Mouse (Mus musculus): ENCODE measurements at regions not wholly inside any gene's neighbourhood (a gene's known extent, or its start where the extent isn't known, plus 50 kb on each side); places are given as distances from the start of the nearest gene placed in this dataset.

GRCm38 (mm10) chr2:142964340-142964739 lies 63.0 kb upstream of the Kif16b start:
- H3K4me3 ChIP-seq (ENCODE audit: low read depth, low read length) = no peak overlapping the region
- no peaks in the 10 kb centered on the region for H3K9me3 ChIP-seq (ENCODE audit: control insufficient read depth, low read length)
- no peaks in the 10 kb centered on the region for H3K27me3 ChIP-seq (ENCODE audit: control insufficient read depth, insufficient read depth, low read length)
- no peaks in the 10 kb centered on the region for H3K4me1 ChIP-seq (ENCODE audit: control insufficient read depth, insufficient read depth, low read length)
- 80% methylated on average over 2 of the region's 2 CpGs for WGBS
- no peak overlapping the region for H3K9ac ChIP-seq (ENCODE audit: low read length)
- no peak for DNase-seq (ENCODE audit: low spot score, missing footprints)
- H3K27ac ChIP-seq (ENCODE audit: low read depth, low read length) = no peak overlapping the region
- no peaks in the 10 kb centered on the region for H3K36me3 ChIP-seq (ENCODE audit: control insufficient read depth, insufficient read depth, low read length)
- H3K4me2 ChIP-seq = no peak overlapping the region
- no peak for ATAC-seq (ENCODE audit: low FRiP score)

- Histone ChIP-seq H3K9ac (ENCODE audit: low read length) (no peak overlapping the region), H3K27me3 (ENCODE audit: control insufficient read depth, insufficient read depth, low read length) (no peaks in the 10 kb centered on the region), H3K9me3 (ENCODE audit: control insufficient read depth, low read length) (no peaks in the 10 kb centered on the region), H3K4me2 (no peak overlapping the region), H3K4me1 (ENCODE audit: control insufficient read depth, insufficient read depth, low read length) (no peaks in the 10 kb centered on the region), H3K36me3 (ENCODE audit: control insufficient read depth, insufficient read depth, low read length) (no peaks in the 10 kb centered on the region), H3K4me3 (ENCODE audit: low read depth, low read length) (no peak overlapping the region), H3K27ac (ENCODE audit: low read depth, low read length) (no peak overlapping the region)
- DNase-seq (ENCODE audit: low spot score, missing footprints) (peak; percentile 90), ATAC-seq (ENCODE audit: low FRiP score) (peak; percentile 67)
- 24% methylated on average over 4 of the region's 4 CpGs for WGBS
These were observed 65.9 kb upstream of the Kif16b start for GRCm38 (mm10) chr2:142967250-142967649.

- H3K27ac ChIP-seq (ENCODE audit: low read depth, low read length) = no peak overlapping the region
- DNase-seq (ENCODE audit: low spot score, missing footprints) (no peak), ATAC-seq (ENCODE audit: low FRiP score) (peak; percentile 46; the same call in 1 of the 2 replicates)
- H3K9me3 ChIP-seq (ENCODE audit: control insufficient read depth, low read length) = no peaks in the 10 kb centered on the region
- WGBS = 60% methylated on average over 4 of the region's 4 CpGs
- H3K9ac ChIP-seq (ENCODE audit: low read length) = no peak overlapping the region
- H3K4me2 ChIP-seq = no peak overlapping the region
- H3K36me3 ChIP-seq (ENCODE audit: control insufficient read depth, insufficient read depth, low read length) = no peaks in the 10 kb centered on the region
- H3K4me1 ChIP-seq (ENCODE audit: control insufficient read depth, insufficient read depth, low read length) = peaks cover 2% of the 10 kb centered on the region; the same call in 1 of the 2 replicates
- H3K27me3 ChIP-seq (ENCODE audit: control insufficient read depth, insufficient read depth, low read length) = no peaks in the 10 kb centered on the region
- no peak overlapping the region for H3K4me3 ChIP-seq (ENCODE audit: low read depth, low read length)
These were observed 79.4 kb upstream of the Kif16b start for GRCm38 (mm10) chr2:142980771-142981170.

- no peak overlapping the region for H3K9ac ChIP-seq (ENCODE audit: low read length)
- H3K4me1 ChIP-seq (ENCODE audit: control insufficient read depth, insufficient read depth, low read length) = no peaks in the 10 kb centered on the region
- ATAC-seq (ENCODE audit: low FRiP score) (no peak), DNase-seq (ENCODE audit: low spot score, missing footprints) (no peak)
- no peak overlapping the region for H3K4me2 ChIP-seq
- WGBS = 58% methylated on average over 3 of the region's 3 CpGs
- no peaks in the 10 kb centered on the region for H3K27me3 ChIP-seq (ENCODE audit: control insufficient read depth, insufficient read depth, low read length)
- H3K36me3 ChIP-seq (ENCODE audit: control insufficient read depth, insufficient read depth, low read length) = no peaks in the 10 kb centered on the region
- H3K9me3 ChIP-seq (ENCODE audit: control insufficient read depth, low read length) = no peaks in the 10 kb centered on the region
- H3K27ac ChIP-seq (ENCODE audit: low read depth, low read length) = no peak overlapping the region
- no peak overlapping the region for H3K4me3 ChIP-seq (ENCODE audit: low read depth, low read length)
These were observed 74.1 kb upstream of the Snrpb2 start for GRCm38 (mm10) chr2:142988691-142989090.

GRCm38 (mm10) chr2:142996088-142996487 lies 66.8 kb upstream of the Snrpb2 start:
- no peaks in the 10 kb centered on the region for H3K9me3 ChIP-seq (ENCODE audit: control insufficient read depth, low read length)
- no peaks in the 10 kb centered on the region for H3K4me1 ChIP-seq (ENCODE audit: control insufficient read depth, insufficient read depth, low read length)
- no peak overlapping the region for H3K27ac ChIP-seq (ENCODE audit: low read depth, low read length)
- H3K36me3 ChIP-seq (ENCODE audit: control insufficient read depth, insufficient read depth, low read length) = no peaks in the 10 kb centered on the region
- DNase-seq (ENCODE audit: low spot score, missing footprints) = no peak
- no peaks in the 10 kb centered on the region for H3K27me3 ChIP-seq (ENCODE audit: control insufficient read depth, insufficient read depth, low read length)
- H3K4me2 ChIP-seq = no peak overlapping the region
- no peak for ATAC-seq (ENCODE audit: low FRiP score)
- H3K4me3 ChIP-seq (ENCODE audit: low read depth, low read length) = no peak overlapping the region
- no peak overlapping the region for H3K9ac ChIP-seq (ENCODE audit: low read length)

- Histone ChIP-seq H3K9ac (ENCODE audit: low read length) (no peak overlapping the region), H3K4me2 (no peak overlapping the region), H3K4me3 (ENCODE audit: low read depth, low read length) (no peak overlapping the region), H3K4me1 (ENCODE audit: control insufficient read depth, insufficient read depth, low read length) (no peaks in the 10 kb centered on the region), H3K36me3 (ENCODE audit: control insufficient read depth, insufficient read depth, low read length) (no peaks in the 10 kb centered on the region), H3K27me3 (ENCODE audit: control insufficient read depth, insufficient read depth, low read length) (no peaks in the 10 kb centered on the region), H3K27ac (ENCODE audit: low read depth, low read length) (no peak overlapping the region), H3K9me3 (ENCODE audit: control insufficient read depth, low read length) (no peaks in the 10 kb centered on the region)
- 87% methylated on average over 6 of the region's 6 CpGs for WGBS
- DNase-seq (ENCODE audit: low spot score, missing footprints) = no peak
- ATAC-seq (ENCODE audit: low FRiP score) = no peak
These were observed 60.0 kb upstream of the Snrpb2 start for GRCm38 (mm10) chr2:143002874-143003273.

- DNase-seq (ENCODE audit: low spot score, missing footprints) (no peak), ATAC-seq (ENCODE audit: low FRiP score) (no peak)
These were observed 59.5 kb upstream of the Snrpb2 start for GRCm38 (mm10) chr2:143003341-143003740.

GRCm38 (mm10) chr2:143011380-143011779 lies 51.5 kb upstream of the Snrpb2 start:
- Histone ChIP-seq H3K9me3 (ENCODE audit: control insufficient read depth, low read length) (no peaks in the 10 kb centered on the region), H3K9ac (ENCODE audit: low read length) (no peak overlapping the region), H3K4me2 (no peak overlapping the region), H3K27me3 (ENCODE audit: control insufficient read depth, insufficient read depth, low read length) (no peaks in the 10 kb centered on the region), H3K4me1 (ENCODE audit: control insufficient read depth, insufficient read depth, low read length) (no peaks in the 10 kb centered on the region), H3K4me3 (ENCODE audit: low read depth, low read length) (no peak overlapping the region), H3K36me3 (ENCODE audit: control insufficient read depth, insufficient read depth, low read length) (no peaks in the 10 kb centered on the region), H3K27ac (ENCODE audit: low read depth, low read length) (no peak overlapping the region)
- WGBS = 59% methylated on average over 8 of the region's 8 CpGs
- DNase-seq (ENCODE audit: low spot score, missing footprints) (no peak), ATAC-seq (ENCODE audit: low FRiP score) (no peak)

More at GRCm38 (mm10) chr2:143003341-143003740, 59.5 kb upstream of the Snrpb2 start:
- Histone ChIP-seq H3K9me3 (ENCODE audit: control insufficient read depth, low read length) (no peaks in the 10 kb centered on the region), H3K9ac (ENCODE audit: low read length) (no peak overlapping the region), H3K27me3 (ENCODE audit: control insufficient read depth, insufficient read depth, low read length) (no peaks in the 10 kb centered on the region), H3K4me2 (no peak overlapping the region), H3K36me3 (ENCODE audit: control insufficient read depth, insufficient read depth, low read length) (no peaks in the 10 kb centered on the region), H3K27ac (ENCODE audit: low read depth, low read length) (no peak overlapping the region), H3K4me3 (ENCODE audit: low read depth, low read length) (no peak overlapping the region), H3K4me1 (ENCODE audit: control insufficient read depth, insufficient read depth, low read length) (no peaks in the 10 kb centered on the region)
- 88% methylated on average over 3 of the region's 3 CpGs for WGBS
